Mouse (Mus musculus) liver, postnatal 0 days (tissue): ENCODE measurements at regions not wholly inside any gene's neighbourhood (a gene's known extent, or its start where the extent isn't known, plus 50 kb on each side); places are given as distances from the start of the nearest gene placed in this dataset.

Source experiments
- CTCF ChIP-seq: sonication (generic); IDR thresholded peaks from 2 replicates; pipeline ENCODE4 v1.5.1; 2016; ENCODE audit warnings: antibody characterized with exemption, low read depth
- EP300 ChIP-seq: IDR thresholded peaks from 2 replicates; pipeline ENCODE4 v1.6.1; 2016; ENCODE audit warnings: antibody characterized with exemption, low read depth, mild to moderate bottlenecking

DNA sequence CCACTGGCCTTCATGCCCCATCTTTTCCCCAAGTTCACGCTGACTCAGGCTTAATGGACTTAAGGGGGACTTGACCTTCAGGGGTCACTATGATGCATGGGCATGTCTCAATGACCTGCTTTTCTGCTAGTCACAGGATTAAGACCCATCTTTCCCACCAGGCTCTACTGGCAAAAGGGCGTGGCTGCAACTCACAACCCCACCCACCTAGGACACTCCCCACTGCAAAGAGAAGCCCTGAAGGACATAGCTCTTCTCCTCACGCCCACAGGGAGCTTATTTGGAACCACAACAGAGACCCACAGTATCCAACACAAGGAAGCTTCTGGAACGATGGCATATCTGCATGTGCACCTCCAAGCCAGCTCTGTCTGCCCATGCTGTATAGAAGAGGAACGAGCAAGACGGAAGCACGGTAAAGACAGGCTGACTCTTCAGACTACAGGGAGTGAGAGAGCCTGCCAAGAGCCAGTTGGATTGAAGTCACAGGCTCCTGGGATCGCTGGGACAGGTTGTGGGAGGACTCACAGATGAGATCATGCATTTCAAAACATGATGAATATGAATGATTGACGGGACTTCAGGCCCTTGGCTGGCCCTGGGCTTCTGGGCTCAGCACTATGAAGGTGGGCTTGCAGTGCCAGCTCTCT lies 107.3 kb upstream of the Sfswap start:
- TF ChIP-seq EP300: no peak
- TF ChIP-seq CTCF: no peak
